Mouse (Mus musculus) megakaryocyte, adult 5-6 weeks (primary cell): Measurements from ENCODE around the gene Gvin1. TPM values are rescaled to one million over a fixed set of nuclear protein-coding genes. Genes with fewer than 3 reads are reported as not detected.
"Not testable (repeated sequence)": the region's sequence is repeated elsewhere in the genome, so short reads cannot be mapped to it uniquely, and the experiment has no call there.

Experiments used
- ATAC-seq: 2 replicates; pipeline ENCODE4 v1.8.0; 2016; ENCODE audit warnings: mild to moderate bottlenecking, inconsistent platforms; ENCODE audit not compliant: poor library complexity, severe bottlenecking
- total RNA-seq, 2 experiments: library from RNA; stranded (forward) in 1 of 2; stranded (reverse) in 1 of 2; fragments of 153-499, 151-499 nt in 1 of 2; fragments of 221-1000, 200-1000 nt in 1 of 2; gene quantifications; 2 replicates each; pipeline versions ENCODE4 v1.2.3 to v1.2.4; 2015 to 2017

The Gvin1 gene
- total RNA-seq (2015) (82.0 and 84.1 TPM in 2 replicates), total RNA-seq (2017) (179 and 182 TPM in 2 replicates)

GRCm38 (mm10) chr7:106215177-106215576, at the start of gene Gvin1:
Gene Gvin1, minus strand, starts transcription at chr7:106215326.
- peak; percentile 94 for ATAC-seq

GRCm38 (mm10) chr7:106251844-106252517, 36.9 kb upstream of the Gvin1 start:
- peak; percentile 66 for ATAC-seq

- 0 out of 2 replicates have a peak, but pooled peaks have one; percentile 22 for ATAC-seq
These were observed 33.8 kb upstream of the Gvin1 start for GRCm38 (mm10) chr7:106248922-106249321.

- no peak for ATAC-seq
These were observed 33.1 kb upstream of the Gvin1 start for GRCm38 (mm10) chr7:106248245-106248644.

- ATAC-seq = no peak
These were observed 30.5 kb upstream of the Gvin1 start for GRCm38 (mm10) chr7:106245601-106246000.

DNA sequence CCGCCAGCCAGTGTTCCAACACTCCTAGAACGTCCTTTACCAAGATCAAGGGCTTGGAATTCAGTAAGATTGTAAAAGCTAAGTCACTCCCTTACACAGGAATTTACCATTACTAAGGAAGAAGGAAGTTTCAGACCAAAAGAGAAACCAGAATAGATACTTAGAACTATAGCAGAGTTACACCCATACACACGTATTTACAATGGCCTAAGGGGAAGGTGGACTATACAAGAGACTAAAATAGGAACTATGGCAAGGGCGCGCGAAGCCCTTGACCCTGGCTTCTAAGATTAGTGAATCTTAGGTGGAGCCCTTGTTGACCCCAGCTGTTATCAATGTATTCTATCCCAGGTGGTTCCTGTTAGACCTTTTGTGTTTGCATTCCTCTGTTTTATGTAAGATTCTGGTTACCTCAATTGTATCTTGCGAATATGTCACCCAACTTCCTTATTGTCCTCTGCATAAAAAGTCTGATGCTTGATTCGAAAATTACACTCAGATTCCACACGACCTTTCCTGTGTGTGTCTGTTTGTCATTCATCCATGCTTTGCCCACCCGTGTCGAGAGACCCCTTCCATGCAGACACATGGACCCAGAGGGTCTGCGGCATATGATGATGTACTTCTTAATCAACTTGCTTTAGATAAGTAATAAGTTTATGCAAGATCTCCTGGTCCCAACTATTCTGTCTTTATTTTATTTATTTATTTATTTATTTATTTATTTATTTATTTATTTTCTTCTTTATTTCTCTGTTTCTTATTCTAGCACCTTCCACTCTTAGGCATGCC, 25.6 kb upstream of the Gvin1 start:
- ATAC-seq = not testable (repeated sequence)

- no peak for ATAC-seq
These were observed 22.0 kb upstream of the Gvin1 start for GRCm38 (mm10) chr7:106237192-106237465.

DNA sequence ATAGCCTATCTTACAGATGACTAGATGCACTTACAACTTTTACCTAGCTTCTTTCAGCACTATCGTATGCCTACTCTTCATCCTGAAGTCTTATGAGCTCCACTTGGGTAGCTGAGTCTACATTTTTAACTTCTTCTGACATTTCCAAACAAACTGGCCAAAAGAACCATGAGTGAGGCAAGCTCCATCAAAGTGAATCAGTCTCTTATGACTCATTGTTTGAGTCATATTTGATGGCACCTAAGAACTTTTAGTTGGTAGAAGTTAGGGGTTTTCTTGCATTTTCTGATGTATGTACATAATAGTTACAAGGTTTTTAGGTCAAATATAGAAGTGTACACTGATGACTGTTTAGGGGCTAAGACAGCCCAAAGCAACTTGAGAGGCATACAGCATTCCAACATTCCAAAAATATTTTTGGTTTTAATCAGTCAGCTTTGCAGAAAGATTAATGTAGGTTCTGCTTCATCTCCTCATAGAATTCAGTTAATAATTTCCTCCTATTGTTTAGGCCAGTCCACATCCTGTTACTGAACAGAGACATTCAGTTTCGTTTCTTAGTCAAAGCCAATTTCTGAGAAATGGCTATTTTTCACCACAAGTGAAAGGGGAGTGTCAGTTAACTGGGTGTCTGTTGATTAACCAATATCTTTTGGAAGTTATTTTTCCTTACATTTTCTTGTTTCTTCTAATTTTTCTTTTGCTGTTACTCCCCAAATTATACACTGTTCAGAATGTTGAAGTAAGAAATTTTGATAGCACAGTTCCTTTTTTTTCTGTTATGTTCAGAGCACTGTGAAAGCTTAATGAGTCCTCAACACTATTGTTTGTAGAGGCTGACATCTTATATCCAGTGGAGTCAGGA, 21.4 kb upstream of the Gvin1 start:
- ATAC-seq = peak; percentile 87

DNA sequence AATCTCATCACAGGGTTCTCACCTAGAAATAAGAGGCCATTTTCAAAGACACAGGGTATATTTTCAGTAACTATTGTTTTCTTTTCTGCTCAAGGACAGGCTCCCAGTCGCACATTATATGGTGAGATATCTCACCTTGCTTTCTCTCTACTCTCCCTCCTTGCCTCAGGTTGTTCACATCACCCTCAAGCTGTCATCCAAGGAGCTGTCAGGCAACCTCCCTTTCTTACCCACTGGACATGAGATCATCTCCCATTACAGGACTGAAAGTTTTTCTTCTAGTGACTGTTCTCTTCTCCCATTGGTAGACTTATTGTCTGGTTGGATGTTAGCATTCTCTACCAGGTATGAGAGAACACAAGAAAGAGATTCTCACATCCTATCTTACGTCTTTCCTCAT, 20.5 kb upstream of the Gvin1 start:
- no peak for ATAC-seq

DNA sequence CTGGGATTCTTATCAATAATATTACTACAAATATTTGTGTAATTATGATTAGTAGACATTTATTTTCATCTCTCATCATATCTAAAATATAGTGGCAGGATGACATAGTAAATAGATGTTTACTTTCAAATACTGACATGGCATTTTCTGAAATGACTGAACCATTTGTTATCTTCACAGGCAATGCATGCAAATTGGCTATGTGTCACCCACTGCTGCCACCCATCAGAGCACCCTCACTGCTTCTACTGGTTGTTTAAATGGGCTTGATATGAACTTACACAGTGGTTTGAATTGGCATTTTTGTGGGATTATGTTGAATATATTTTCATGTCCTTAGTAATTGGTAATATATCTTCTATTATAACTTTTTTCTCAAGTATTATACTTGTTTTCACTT, 784 bp upstream of the Gvin1 start:
- ATAC-seq = not testable (repeated sequence)

DNA sequence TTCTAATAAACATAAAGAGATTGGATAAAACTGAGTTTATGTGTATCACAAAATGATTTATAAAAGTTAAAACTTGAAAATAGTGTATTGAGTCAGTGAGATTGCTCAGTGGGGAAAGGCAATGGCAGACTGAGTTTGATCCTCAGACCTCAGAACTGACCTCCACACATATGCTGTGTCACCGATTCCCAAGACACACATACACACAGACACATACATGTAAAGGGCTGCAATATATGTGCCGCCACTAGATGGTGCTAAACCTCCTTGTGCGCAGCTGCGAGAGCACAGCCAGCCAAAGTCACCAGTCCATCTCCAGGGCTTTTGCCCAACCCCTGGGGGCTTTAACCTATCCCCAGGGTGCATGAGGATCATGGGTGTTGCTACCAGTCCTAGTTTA, 1.4 kb downstream of the Gvin1 start:
- ATAC-seq = peak; percentile 72

DNA sequence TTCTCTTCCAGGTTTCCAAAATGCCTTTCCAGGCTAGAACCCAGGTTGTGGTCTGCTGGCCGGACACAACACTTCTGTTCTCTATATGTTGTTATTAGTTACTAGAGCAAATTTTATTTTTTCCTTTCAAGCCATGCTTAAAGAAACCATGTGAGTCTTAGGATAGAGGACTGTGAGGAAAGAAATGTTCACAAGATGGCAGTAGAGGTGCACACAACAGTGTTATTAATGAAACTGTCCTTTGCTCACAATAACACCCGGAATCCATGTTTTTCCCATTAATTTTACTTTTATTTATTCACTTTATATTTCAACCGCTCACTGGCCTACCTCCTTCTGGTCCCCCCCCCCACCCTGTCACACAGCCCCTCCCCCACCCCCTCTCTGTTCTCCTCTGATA, 8.5 kb downstream of the Gvin1 start:
- ATAC-seq = peak; percentile 87

DNA sequence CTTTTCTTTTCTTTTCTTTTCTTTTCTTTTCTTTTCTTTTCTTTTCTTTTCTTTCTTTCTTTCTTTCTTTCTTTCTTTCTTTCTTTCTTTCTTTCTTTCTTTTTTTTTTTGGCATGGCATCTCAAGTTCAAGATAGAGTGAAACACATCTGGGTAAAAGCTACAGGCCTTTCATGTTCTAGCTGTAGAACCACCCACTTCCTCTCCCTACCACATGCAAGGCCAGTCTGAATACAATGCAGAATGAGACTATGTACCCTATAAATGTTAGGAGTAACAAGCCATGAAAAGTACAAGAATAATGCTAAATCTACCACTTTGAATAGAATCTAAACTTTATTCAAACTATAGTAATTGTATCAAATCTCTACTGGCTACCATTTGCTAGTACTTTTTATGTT, 38.1 kb downstream of the Gvin1 start:
- peak; percentile 30; the same call in 1 of the 2 replicates for ATAC-seq

- peak; percentile 90 for ATAC-seq
These were observed 69.9 kb downstream of the Gvin1 start for GRCm38 (mm10) chr7:106145013-106145754.

DNA sequence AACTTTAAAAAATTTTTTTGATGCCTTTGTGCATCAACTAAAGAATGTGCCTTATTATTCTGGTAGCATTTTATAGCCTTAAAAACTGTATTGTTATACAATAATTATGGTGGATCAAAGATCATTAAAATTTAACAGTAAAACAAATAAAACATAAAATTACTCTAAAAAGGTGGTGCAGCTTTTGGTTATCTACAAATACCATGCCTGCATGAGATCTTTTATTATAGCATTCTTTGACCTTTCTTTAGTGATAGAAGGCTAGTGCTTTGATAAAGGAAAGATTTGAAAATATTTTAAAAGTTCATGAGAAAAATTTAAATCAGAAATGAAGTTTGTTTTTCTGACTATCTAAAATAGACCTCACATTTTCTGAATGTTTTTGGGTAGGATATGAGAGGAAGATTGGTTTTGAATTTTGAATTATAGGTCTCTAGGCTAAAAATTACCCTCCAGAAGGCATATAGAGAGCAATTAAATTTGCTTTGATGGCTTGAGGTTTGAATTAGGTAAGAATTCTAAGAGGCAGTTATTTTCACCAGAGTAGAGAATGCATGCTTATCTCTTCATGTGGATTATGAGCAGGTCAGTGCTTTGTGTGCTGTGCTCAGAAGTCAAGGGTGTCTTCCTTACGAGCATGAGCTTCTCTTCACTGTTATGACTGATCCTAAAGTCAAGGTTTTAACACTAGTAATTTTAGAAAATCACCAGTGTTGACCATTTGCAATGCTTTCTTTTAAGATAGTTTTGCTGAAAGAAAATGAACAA, 73.8 kb downstream of the Gvin1 start:
- not testable (repeated sequence) for ATAC-seq

DNA sequence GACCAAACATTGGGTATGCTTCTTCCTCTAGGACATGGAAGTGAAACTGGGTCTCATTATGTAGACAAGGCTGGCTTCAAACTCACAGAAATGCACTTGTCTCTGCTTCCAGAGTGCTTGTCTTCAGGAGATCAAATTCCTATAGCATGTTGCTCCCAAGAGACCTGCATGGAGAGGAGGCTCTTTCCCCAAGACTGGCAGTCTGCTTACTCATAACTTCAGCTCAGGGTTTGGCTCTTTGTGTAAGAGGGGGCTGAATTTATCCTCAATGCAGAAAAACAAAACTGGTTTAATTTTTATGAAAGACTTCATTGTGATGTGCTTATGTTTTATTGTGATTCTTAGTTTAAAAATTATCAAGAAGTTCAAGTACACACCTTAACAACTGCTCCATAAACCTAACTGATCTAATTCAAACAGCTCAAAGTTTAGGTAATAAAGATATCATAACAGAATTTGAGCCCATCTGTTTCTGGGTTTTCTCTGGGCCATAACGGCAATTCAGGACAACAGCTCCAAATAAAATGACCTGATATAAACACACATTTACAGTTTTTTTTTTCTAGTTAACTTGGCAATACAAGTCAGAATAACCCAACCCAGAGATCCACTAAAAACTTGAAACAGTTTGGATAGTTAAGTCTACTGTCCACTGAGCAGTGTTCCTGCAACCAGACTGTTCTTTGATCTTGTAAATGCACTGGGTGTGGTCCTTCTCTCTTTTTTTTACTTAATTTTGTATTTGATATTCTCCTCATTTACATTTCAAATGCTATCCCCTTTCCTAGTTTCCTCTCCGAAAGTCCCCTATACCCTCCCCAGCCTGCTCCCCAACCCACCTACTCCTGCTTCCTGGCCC, 97.8 kb downstream of the Gvin1 start:
- not testable (repeated sequence) for ATAC-seq
